Mouse (Mus musculus): Measurements from ENCODE around the gene Rcc1l. TPM values are rescaled to one million over a fixed set of nuclear protein-coding genes. Genes with fewer than 3 reads are reported as not detected.

Gene Rcc1l
- polyA plus RNA-seq, 1 experiment from 2014 or later, result 35.5 TPM

- Histone ChIP-seq H3K27me3 (ENCODE audit: insufficient read depth, low read length) (no peaks in the 10 kb centered on the region), H3K4me3 (ENCODE audit: low read depth, low read length) (no peak overlapping the region), H3K4me1 (ENCODE audit: insufficient read depth) (no peaks in the 10 kb centered on the region), H3K36me3 (ENCODE audit: insufficient read depth) (no peaks in the 10 kb centered on the region; the same call in 1 of the 2 replicates), H3K4me2 (no peak overlapping the region), H3K9ac (no peak overlapping the region), H3K9me3 (ENCODE audit: low read depth, low read length) (no peaks in the 10 kb centered on the region), H3K27ac (ENCODE audit: low read depth) (no peak overlapping the region)
- no peak for TF ChIP-seq CTCF (IDR thresholded peaks at IDR 0.05; ENCODE audit: low read depth)
- ATAC-seq (ENCODE audit: insufficient read depth) (no peak), DNase-seq (no peak)
- WGBS, result 86% methylated on average over 5 of the region's 5 CpGs
Observed at GRCm38 (mm10) chr5:134137933-134138332, 38.6 kb downstream of the Rcc1l start.

GRCm38 (mm10) chr5:134136022-134136421, 40.6 kb downstream of the Rcc1l start:
- ATAC-seq (ENCODE audit: insufficient read depth) (no peak), DNase-seq (no peak)
- no peaks in the 10 kb centered on the region for H3K4me1 ChIP-seq (ENCODE audit: insufficient read depth)
- H3K36me3 ChIP-seq (ENCODE audit: insufficient read depth), result no peaks in the 10 kb centered on the region; the same call in 1 of the 2 replicates
- no peak for TF ChIP-seq CTCF (IDR thresholded peaks at IDR 0.05; ENCODE audit: low read depth)
- no peak overlapping the region for H3K4me3 ChIP-seq (ENCODE audit: low read depth, low read length)
- no peaks in the 10 kb centered on the region for H3K27me3 ChIP-seq (ENCODE audit: insufficient read depth, low read length)
- H3K4me2 ChIP-seq, result no peak overlapping the region
- no peak overlapping the region for H3K27ac ChIP-seq (ENCODE audit: low read depth)
- H3K9me3 ChIP-seq (ENCODE audit: low read depth, low read length), result no peaks in the 10 kb centered on the region
- 94% methylated on average over 12 of the region's 12 CpGs for WGBS
- no peak overlapping the region for H3K9ac ChIP-seq

GRCm38 (mm10) chr5:134131586-134131985, 45.0 kb downstream of the Rcc1l start:
- Histone ChIP-seq H3K4me2 (no peak overlapping the region), H3K9me3 (ENCODE audit: low read depth, low read length) (no peaks in the 10 kb centered on the region), H3K4me3 (ENCODE audit: low read depth, low read length) (no peak overlapping the region), H3K36me3 (ENCODE audit: insufficient read depth) (0 out of 2 replicates have a peak, but pooled peaks cover 4% of the 10 kb centered on the region), H3K4me1 (ENCODE audit: insufficient read depth) (no peaks in the 10 kb centered on the region), H3K9ac (no peak overlapping the region), H3K27me3 (ENCODE audit: insufficient read depth, low read length) (no peaks in the 10 kb centered on the region), H3K27ac (ENCODE audit: low read depth) (no peak overlapping the region)
- no peak for ATAC-seq (ENCODE audit: insufficient read depth)
- no peak for TF ChIP-seq CTCF (IDR thresholded peaks at IDR 0.05; ENCODE audit: low read depth)
- 39% methylated on average over 4 of the region's 4 CpGs for WGBS
- DNase-seq, result peak; percentile 26

- no peak overlapping the region for H3K4me2 ChIP-seq
- H3K9me3 ChIP-seq (ENCODE audit: low read depth, low read length), result no peaks in the 10 kb centered on the region
- no peak for TF ChIP-seq CTCF (IDR thresholded peaks at IDR 0.05; ENCODE audit: low read depth)
- DNase-seq (no peak), ATAC-seq (ENCODE audit: insufficient read depth) (no peak)
- H3K36me3 ChIP-seq (ENCODE audit: insufficient read depth), result 0 out of 2 replicates have a peak, but pooled peaks cover 5% of the 10 kb centered on the region
- no peak overlapping the region for H3K27ac ChIP-seq (ENCODE audit: low read depth)
- H3K27me3 ChIP-seq (ENCODE audit: insufficient read depth, low read length), result no peaks in the 10 kb centered on the region
- H3K4me1 ChIP-seq (ENCODE audit: insufficient read depth), result no peaks in the 10 kb centered on the region
- 87% methylated on average over 2 of the region's 2 CpGs for WGBS
- H3K4me3 ChIP-seq (ENCODE audit: low read depth, low read length), result no peak overlapping the region
- H3K9ac ChIP-seq, result no peak overlapping the region
Observed at GRCm38 (mm10) chr5:134126232-134126631, 50.3 kb downstream of the Rcc1l start.

GRCm38 (mm10) chr5:134123846-134124245, 52.7 kb downstream of the Rcc1l start:
- Histone ChIP-seq H3K4me3 (ENCODE audit: low read depth, low read length) (no peak overlapping the region), H3K4me1 (ENCODE audit: insufficient read depth) (peaks cover 4% of the 10 kb centered on the region; the same call in 1 of the 2 replicates), H3K27ac (ENCODE audit: low read depth) (no peak overlapping the region), H3K9me3 (ENCODE audit: low read depth, low read length) (no peaks in the 10 kb centered on the region), H3K36me3 (ENCODE audit: insufficient read depth) (0 out of 2 replicates have a peak, but pooled peaks cover 5% of the 10 kb centered on the region), H3K27me3 (ENCODE audit: insufficient read depth, low read length) (no peaks in the 10 kb centered on the region), H3K9ac (no peak overlapping the region), H3K4me2 (no peak overlapping the region)
- ATAC-seq (ENCODE audit: insufficient read depth) (no peak), DNase-seq (no peak)
- TF ChIP-seq CTCF (IDR thresholded peaks at IDR 0.05; ENCODE audit: low read depth), result no peak
- WGBS, result 57% methylated on average over 6 of the region's 6 CpGs

- Histone ChIP-seq H3K4me2 (no peak overlapping the region), H3K4me3 (ENCODE audit: low read depth, low read length) (no peak overlapping the region), H3K36me3 (ENCODE audit: insufficient read depth) (0 out of 2 replicates have a peak, but pooled peaks cover 3% of the 10 kb centered on the region), H3K27me3 (ENCODE audit: insufficient read depth, low read length) (no peaks in the 10 kb centered on the region), H3K4me1 (ENCODE audit: insufficient read depth) (peaks cover 4% of the 10 kb centered on the region; the same call in 1 of the 2 replicates), H3K9me3 (ENCODE audit: low read depth, low read length) (no peaks in the 10 kb centered on the region), H3K9ac (no peak overlapping the region), H3K27ac (ENCODE audit: low read depth) (no peak overlapping the region)
- no peak for TF ChIP-seq CTCF (IDR thresholded peaks at IDR 0.05; ENCODE audit: low read depth)
- 80% methylated on average over 4 of the region's 4 CpGs for WGBS
- ATAC-seq (ENCODE audit: insufficient read depth) (no peak), DNase-seq (no peak)
Observed at GRCm38 (mm10) chr5:134121893-134122259, 54.7 kb downstream of the Rcc1l start.

- ATAC-seq (ENCODE audit: insufficient read depth) (peak; percentile 36; the same call in 1 of the 2 replicates), DNase-seq (peak; percentile 48)
- H3K9ac ChIP-seq, result no peak overlapping the region
- 55% methylated on average over 9 of the region's 9 CpGs for WGBS
- peaks cover 4% of the 10 kb centered on the region; the same call in 1 of the 2 replicates for H3K4me1 ChIP-seq (ENCODE audit: insufficient read depth)
- no peak for TF ChIP-seq CTCF (IDR thresholded peaks at IDR 0.05; ENCODE audit: low read depth)
- H3K4me2 ChIP-seq, result no peak overlapping the region
- no peak overlapping the region for H3K27ac ChIP-seq (ENCODE audit: low read depth)
- H3K27me3 ChIP-seq (ENCODE audit: insufficient read depth, low read length), result no peaks in the 10 kb centered on the region
- no peaks in the 10 kb centered on the region for H3K9me3 ChIP-seq (ENCODE audit: low read depth, low read length)
- H3K4me3 ChIP-seq (ENCODE audit: low read depth, low read length), result no peak overlapping the region
- no peaks in the 10 kb centered on the region for H3K36me3 ChIP-seq (ENCODE audit: insufficient read depth)
Observed at GRCm38 (mm10) chr5:134121138-134121892, 55.3 kb downstream of the Rcc1l start.
